Mouse (Mus musculus) kidney, adult 18-20 months (tissue): ENCODE data around the gene Irgm2.

Source experiments
- DNase-seq: peaks from one replicate; pipeline ENCODE4 v3.0.0; 2021

Irgm2 gene

GRCm38 (mm10) chr11:58263516-58263915, 64.1 kb downstream of the Irgm2 start:
- no peak for DNase-seq

GRCm38 (mm10) chr11:58264546-58264945, 65.1 kb downstream of the Irgm2 start:
- no peak for DNase-seq

GRCm38 (mm10) chr11:58268285-58268684, 68.9 kb downstream of the Irgm2 start:
- no peak for DNase-seq
